Mouse (Mus musculus) liver, adult 2 months (tissue): ENCODE measurements around the gene Fig4.

Experiments used
- CTCF ChIP-seq: fragments of 200-500 bp; IDR thresholded peaks from 2 replicates; pipeline ENCODE4 v1.5.1; 2011; ENCODE audit warnings: low read depth, low read length, control low read depth
- POLR2A ChIP-seq: fragments of 200-500 bp; IDR thresholded peaks from 2 replicates; pipeline ENCODE4 v1.6.1; 2011; ENCODE audit warnings: low read length, control low read depth; ENCODE audit not compliant: insufficient read depth; ENCODE audit errors: extremely low read depth

DNA sequence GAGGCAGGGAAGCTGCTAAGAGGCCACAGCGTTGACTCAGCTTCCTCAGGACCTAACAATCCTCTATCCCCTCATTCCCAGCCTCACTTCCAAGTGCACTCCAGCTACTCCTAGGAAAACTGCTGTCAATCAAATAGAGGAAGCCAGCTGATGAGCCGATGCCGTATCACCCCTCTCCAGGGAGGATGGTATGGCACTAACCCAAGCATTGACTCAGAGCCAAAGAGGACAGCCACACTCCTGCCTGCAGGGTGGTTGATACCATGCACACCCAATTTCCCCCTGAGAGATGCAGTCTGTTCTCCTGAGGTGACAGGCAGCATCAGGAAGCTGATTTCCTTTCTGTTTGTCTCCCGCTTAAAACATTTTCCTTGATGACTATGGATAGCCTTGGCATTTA is 81.9 kb downstream of the Fig4 start:
- TF ChIP-seq CTCF (no peak), POLR2A (no peak)
